Mouse (Mus musculus) hematopoietic multipotent progenitor cell, adult 10-12 weeks (in vitro differentiated cells): ENCODE measurements around the gene Kcng4. TPM values are rescaled to one million over a fixed set of nuclear protein-coding genes. Genes with fewer than 3 reads are reported as not detected.

Experiments
- polyA plus RNA-seq: library from polyadenylated mRNA; stranded (reverse); fragments of >175 nt; gene quantifications from 2 replicates; pipeline ENCODE4 v1.2.3, GENCODE M21; 2012; ENCODE audit warnings: low replicate concordance

Gene Kcng4
- not detected in 2 replicates for polyA plus RNA-seq

DNA sequence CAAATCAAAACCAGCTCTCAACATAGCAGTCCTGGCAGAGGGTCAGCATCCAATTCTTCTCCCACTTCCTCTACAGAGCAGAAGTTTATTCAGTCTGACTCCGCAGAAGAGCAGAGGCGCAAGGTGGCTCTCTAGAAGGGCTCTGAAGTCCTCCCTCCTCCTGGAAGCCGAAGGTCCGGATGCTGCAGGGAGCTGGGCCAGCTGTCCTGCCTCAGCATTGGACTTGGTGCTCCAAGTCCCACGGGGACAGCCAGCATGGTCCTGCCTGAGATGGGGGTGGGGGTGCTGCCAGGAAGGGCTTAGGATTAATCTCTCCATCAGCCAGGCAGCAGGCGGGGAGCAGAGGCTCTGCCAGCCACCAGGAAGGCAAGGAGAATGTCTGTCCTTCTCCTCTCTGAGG is at the start of gene Kcng4:
Kcng4 (minus strand) TSS at position 303 of the 400 bp plus-strand sequence.

DNA sequence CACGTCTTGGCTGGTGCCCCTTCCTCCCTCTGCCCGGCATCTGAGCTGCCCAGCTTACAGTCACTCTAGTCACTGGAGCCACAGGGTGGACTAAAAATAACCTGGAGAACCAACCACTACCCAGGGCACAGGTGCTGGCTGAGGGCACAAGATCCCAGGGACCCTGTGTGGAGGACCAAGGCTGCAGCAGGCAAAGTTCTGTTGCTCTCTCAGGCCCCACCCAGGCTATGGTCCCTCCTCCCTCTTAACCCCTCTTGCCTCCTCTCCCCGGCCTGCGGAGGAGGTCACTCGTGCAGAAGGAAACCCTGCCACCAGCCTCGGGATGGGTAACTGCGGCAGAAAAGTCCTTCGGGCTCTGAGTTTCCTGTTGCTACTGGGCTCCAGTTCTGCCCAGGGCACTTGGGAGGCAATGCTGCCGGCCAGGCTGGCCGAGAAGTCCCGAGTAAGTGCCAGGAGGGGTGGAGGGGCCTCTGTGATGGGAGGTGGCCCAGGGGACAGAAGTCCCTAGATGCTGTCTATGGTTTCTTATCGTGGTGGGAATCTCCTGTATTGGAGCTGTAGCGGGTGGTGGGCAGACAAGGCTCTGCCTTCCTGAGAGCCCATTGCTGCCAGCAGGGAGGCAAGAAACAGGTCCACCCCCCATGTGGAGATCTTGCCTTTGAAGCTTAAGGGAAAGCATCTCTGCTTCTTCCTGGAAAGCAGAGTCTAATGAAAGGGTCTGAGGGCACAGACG is 30.9 kb upstream of the Kcng4 start, which contains the start of gene Wfdc1:
Wfdc1 (plus strand) TSS at position 147 of the 733 bp plus-strand sequence.

DNA sequence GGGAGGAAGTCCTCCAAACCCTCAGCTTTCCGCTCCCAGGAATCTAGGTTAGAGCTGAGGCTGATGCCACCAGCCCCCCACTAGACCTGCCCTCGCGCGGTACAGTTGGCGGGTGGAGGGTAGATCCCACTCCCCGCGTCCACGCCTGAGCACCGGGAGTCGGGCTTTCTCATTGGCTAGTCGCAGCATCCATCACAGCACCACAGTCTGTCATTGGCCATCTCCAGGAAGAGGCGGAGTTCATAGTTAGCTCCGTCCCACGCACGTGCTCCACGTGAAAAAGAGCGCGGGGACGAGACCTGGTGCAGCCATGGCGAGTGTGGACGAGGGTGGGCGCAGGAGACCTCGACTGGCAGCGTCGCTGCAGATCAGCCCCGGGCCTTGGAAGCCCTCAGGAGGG is 23.0 kb downstream of the Kcng4 start, which contains the start of gene Adad2:
Adad2 (plus strand) TSS at position 277 of the 400 bp plus-strand sequence.

DNA sequence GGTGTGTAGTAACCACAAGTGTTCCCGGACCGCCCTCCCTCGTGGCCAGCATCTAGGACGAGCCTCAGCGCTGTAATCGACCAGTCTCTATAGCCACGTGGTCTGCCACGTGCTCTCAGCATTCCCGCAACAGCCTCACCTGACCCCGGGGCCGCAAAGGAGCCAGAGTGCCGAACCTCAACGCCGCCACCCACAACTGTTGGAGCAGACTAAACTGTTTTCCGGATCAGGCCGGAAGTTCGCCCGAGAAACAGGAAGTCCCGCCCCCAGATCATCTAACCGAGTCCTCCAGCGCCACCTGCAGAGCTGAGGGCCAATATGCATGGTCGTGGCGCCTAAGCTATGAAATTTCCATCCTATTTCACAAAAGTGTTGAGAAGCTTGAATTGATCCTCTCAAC is 30.5 kb downstream of the Kcng4 start, which contains the start of gene Taf1c:
Taf1c (minus strand) TSS at position 227 of the 400 bp plus-strand sequence.

DNA sequence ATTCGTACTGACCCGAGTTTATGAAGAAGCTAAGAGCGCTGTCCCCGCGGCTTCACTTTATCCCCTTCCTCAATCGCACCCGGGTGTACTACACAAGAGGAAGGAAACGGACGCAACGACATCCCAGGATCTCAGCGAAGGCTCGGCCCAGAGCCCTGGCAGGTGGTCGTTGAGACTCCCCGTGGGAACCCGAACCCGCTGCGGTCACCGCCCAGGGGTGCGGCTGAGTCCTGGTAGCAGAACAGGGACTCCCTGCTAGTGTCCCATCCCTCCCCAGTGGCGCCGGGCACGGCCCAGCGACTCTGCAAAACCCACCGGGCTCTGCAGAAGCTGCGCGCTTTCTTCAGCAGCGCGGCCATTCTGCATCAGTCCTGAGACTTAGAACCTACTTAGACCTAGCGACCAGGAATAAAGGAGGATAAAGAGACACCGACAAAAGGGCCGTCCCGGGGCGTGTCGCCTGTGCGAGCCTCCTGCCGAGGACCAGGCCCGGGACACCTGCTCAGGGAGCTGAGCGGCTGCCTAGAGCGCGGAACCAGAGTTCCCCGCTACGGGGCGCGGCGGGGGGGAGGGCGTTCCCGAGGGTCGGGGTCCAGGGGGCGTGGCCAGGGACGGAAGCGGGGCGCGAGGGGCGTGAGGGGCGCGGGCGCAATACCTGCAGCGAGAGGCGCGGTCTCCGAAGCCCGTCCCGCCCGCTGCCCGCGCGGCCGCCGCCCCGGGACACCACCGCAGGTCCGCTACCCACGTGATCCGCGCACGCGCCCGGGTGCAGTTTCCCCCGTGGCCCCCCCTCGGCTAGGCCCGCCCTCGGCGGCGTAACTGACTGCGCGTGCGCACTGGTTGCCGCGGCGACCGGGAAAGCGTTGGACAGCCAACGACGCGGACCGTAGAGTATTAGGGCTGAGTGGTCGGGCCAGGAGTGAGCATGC is 60.8 kb downstream of the Kcng4 start, which contains the start of the genes Hsdl1 and Dnaaf1:
Hsdl1 (minus strand) TSS at position 747 of the 929 bp plus-strand sequence.
Dnaaf1 (plus strand) TSS at position 799 of the 929 bp plus-strand sequence.

Other genes with a start within 250 kb of the Kcng4 start
- 22.5 and 41.2 TPM in 2 replicates for gene Mlycd, start 240.8 kb downstream of the Kcng4 start, polyA plus RNA-seq
- 26.6 and 34.2 TPM in 2 replicates for gene Osgin1, start 201.6 kb downstream of the Kcng4 start, polyA plus RNA-seq
- gene Necab2, start 189.0 kb downstream of the Kcng4 start, polyA plus RNA-seq: not detected in 2 replicates
- gene Slc38a8, start 134.0 kb downstream of the Kcng4 start, polyA plus RNA-seq: 0.08 TPM in 1 of 2 replicates, not detected in the other
- gene Mbtps1, start 76.9 kb downstream of the Kcng4 start, polyA plus RNA-seq: 135 and 166 TPM in 2 replicates
- gene Hsdl1, start 60.5 kb downstream of the Kcng4 start, polyA plus RNA-seq: 24.9 and 51.8 TPM in 2 replicates
- gene Dnaaf1, start 60.4 kb downstream of the Kcng4 start, polyA plus RNA-seq: 0.06 TPM in 1 of 2 replicates, not detected in the other
- gene Taf1c, start 30.5 kb downstream of the Kcng4 start, polyA plus RNA-seq: 49.0 and 95.8 TPM in 2 replicates
- not detected in 2 replicates for gene Adad2, start 22.9 kb downstream of the Kcng4 start, polyA plus RNA-seq
- 0.10 TPM in 1 of 2 replicates, not detected in the other for gene Wfdc1, start 30.7 kb upstream of the Kcng4 start, polyA plus RNA-seq
- 0.06 and 0.07 TPM in 2 replicates for gene Atp2c2, start 64.3 kb upstream of the Kcng4 start, polyA plus RNA-seq
- 3.3 and 4.3 TPM in 2 replicates for gene Tldc1, start 142.7 kb upstream of the Kcng4 start, polyA plus RNA-seq
- gene Cotl1, start 204.9 kb upstream of the Kcng4 start, polyA plus RNA-seq: 963 and 1,592 TPM in 2 replicates
- gene Klhl36, start 226.6 kb upstream of the Kcng4 start, polyA plus RNA-seq: 20.7 and 29.6 TPM in 2 replicates